Mouse (Mus musculus) CH12.LX (cell line): ENCODE measurements around the gene Glra1. TPM values are rescaled to one million over a fixed set of nuclear protein-coding genes. Genes with fewer than 3 reads are reported as not detected.

Experiments
- DNase-seq: peaks from one replicate; pipeline ENCODE4 v3.0.0-alpha.2; 2013; ENCODE audit errors: extremely low read depth
- H3K27ac ChIP-seq: 2 replicates; pipeline ENCODE4 v1.5.1; 2012; ENCODE audit warnings: low read depth, mild to moderate bottlenecking, control low read depth, moderate library complexity; ENCODE audit not compliant: insufficient read depth
- H3K27me3 ChIP-seq: replicated peaks from 2 replicates; pipeline ENCODE3; 2012; ENCODE audit warnings: inconsistent platforms
- H3K36me3 ChIP-seq, 2 experiments: replicated peaks in 1 of 2; 2 replicates each; pipeline versions ENCODE3 to v1.6.1; 2012; ENCODE audit warnings: inconsistent platforms in 1 of 2, low read length in 1 of 2, mild to moderate bottlenecking in 1 of 2, mixed read lengths in 1 of 2, moderate library complexity in 1 of 2; ENCODE audit not compliant: control insufficient read depth in 1 of 2, insufficient read depth in 1 of 2
- H3K4me1 ChIP-seq, 2 experiments: 2 replicates each; pipeline ENCODE4 v1.6.1; 2012; ENCODE audit warnings: inconsistent platforms in 1 of 2, moderate library complexity in 1 of 2; ENCODE audit not compliant: insufficient read depth in 2 of 2, control insufficient read depth in 1 of 2
- H3K4me2 ChIP-seq: 2 replicates; pipeline ENCODE4 v1.6.1; 2012; ENCODE audit warnings: low read depth, mild to moderate bottlenecking, control low read depth; ENCODE audit not compliant: poor library complexity, insufficient read depth, severe bottlenecking
- H3K4me3 ChIP-seq, 3 experiments: fragments of 150-350 bp in 1 of 3; sonication (generic) in 1 of 3; replicated peaks in 1 of 3; 2 replicates each; pipeline versions ENCODE3 to v1.5.1; 2011 to 2012; ENCODE audit warnings: low read depth in 2 of 3, low read length in 2 of 3, mild to moderate bottlenecking in 2 of 3, moderate library complexity in 2 of 3, control low read depth in 1 of 3, improper control_type of control experiment in 1 of 3, inconsistent platforms in 1 of 3, mixed read lengths in 1 of 3; ENCODE audit not compliant: poor library complexity in 1 of 3
- H3K79me2 ChIP-seq: replicated peaks from 2 replicates; pipeline ENCODE4 v1.6.1; 2012; ENCODE audit warnings: mild to moderate bottlenecking, moderate library complexity; ENCODE audit not compliant: control insufficient read depth, poor library complexity, insufficient read depth, severe bottlenecking; ENCODE audit errors: extremely low read depth
- H3K9ac ChIP-seq: 2 replicates; pipeline ENCODE4 v1.6.1; 2012; ENCODE audit warnings: low read depth, mild to moderate bottlenecking, control low read depth, moderate library complexity; ENCODE audit not compliant: insufficient read depth
- H3K9me3 ChIP-seq: replicated peaks from 2 replicates; pipeline ENCODE3; 2012; ENCODE audit warnings: low read length, inconsistent platforms, mixed read lengths
- CHD1 ChIP-seq: IDR thresholded peaks from 2 replicates; pipeline ENCODE4 v1.6.1; 2012; ENCODE audit warnings: low read depth, low read length, improper control_type of control experiment, inconsistent platforms
- CTCF ChIP-seq, 2 experiments: IDR thresholded peaks in 1 of 2; conservative IDR thresholded peaks in 1 of 2; 2 replicates each; pipeline ENCODE4 v1.5.1; 2011 to 2012; ENCODE audit warnings: low read depth in 2 of 2, low read length in 2 of 2, improper control_type of control experiment in 1 of 2, inconsistent platforms in 1 of 2, mild to moderate bottlenecking in 1 of 2, moderate library complexity in 1 of 2
- E2F4 ChIP-seq: IDR thresholded peaks from 2 replicates; pipeline ENCODE4 v1.6.1; 2011; ENCODE audit warnings: low read depth, low read length, improper control_type of control experiment; ENCODE audit not compliant: insufficient replicate concordance
- ELF1 ChIP-seq: IDR thresholded peaks from 2 replicates; pipeline ENCODE4 v1.6.1; 2014; ENCODE audit warnings: low read depth, mild to moderate bottlenecking, inconsistent platforms, low read length, improper control_type of control experiment
- HCFC1 ChIP-seq: IDR thresholded peaks from 2 replicates; pipeline ENCODE4 v1.6.1; 2012; ENCODE audit warnings: low read depth, mild to moderate bottlenecking, inconsistent platforms, low read length, improper control_type of control experiment
- JUN ChIP-seq: IDR thresholded peaks from 2 replicates; pipeline ENCODE4 v1.6.1; 2011; ENCODE audit warnings: low read depth, mild to moderate bottlenecking, low read length, improper control_type of control experiment, moderate library complexity; ENCODE audit not compliant: insufficient read depth
- KAT2A ChIP-seq: IDR thresholded peaks from 2 replicates; pipeline ENCODE4 v1.6.1; 2012; ENCODE audit warnings: low read length, improper control_type of control experiment, inconsistent platforms; ENCODE audit not compliant: insufficient replicate concordance
- MYC ChIP-seq: IDR thresholded peaks from 2 replicates; pipeline ENCODE4 v1.6.1; 2011; ENCODE audit warnings: low read depth, mild to moderate bottlenecking, improper control_type of control experiment, low read length
- NELFE ChIP-seq: IDR thresholded peaks from 2 replicates; pipeline ENCODE4 v1.6.1; 2011; ENCODE audit warnings: low read depth, low read length, improper control_type of control experiment
- POLR2A ChIP-seq: IDR thresholded peaks from 2 replicates; pipeline ENCODE4 v1.6.1; 2011; ENCODE audit warnings: low read depth, mild to moderate bottlenecking, improper control_type of control experiment, low read length
- POLR2AphosphoS2 ChIP-seq: IDR thresholded peaks from 2 replicates; pipeline ENCODE4 v1.6.1; 2011; ENCODE audit warnings: low read depth, low read length, improper control_type of control experiment
- RCOR1 ChIP-seq: conservative IDR thresholded peaks from 2 replicates; pipeline ENCODE4 v1.6.1; 2012; ENCODE audit warnings: low read depth, mild to moderate bottlenecking, inconsistent platforms, low read length, improper control_type of control experiment
- ZC3H11A ChIP-seq: IDR thresholded peaks from 2 replicates; pipeline ENCODE4 v1.6.1; 2012; ENCODE audit warnings: low read depth, mild to moderate bottlenecking, inconsistent platforms, low read length, improper control_type of control experiment
- dilution Hi-C: fragments of 300-500 bp; cut with MboI; formaldehyde crosslinking; loops from 2 replicates; pipeline ENCODE4 v1.14.3; 2020; ENCODE audit warnings: low sequenced_read_pairs; ENCODE audit not compliant: extremely low pct_unique_long_range_greater_than_20kb, extremely low pct_ligation_motif_present
- in situ Hi-C: fragments of 300-500 bp; cut with MboI; formaldehyde crosslinking; loops from 3 replicates; pipeline ENCODE4 v1.14.3; 2019; ENCODE audit warnings: low sequenced_read_pairs, low pct_ligation_motif_present, low pct_unique_long_range_greater_than_20kb, mixed read lengths
- polyA plus RNA-seq: library from polyadenylated mRNA; unstranded; fragments of >175 nt; gene quantifications from 2 replicates; pipeline ENCODE4 v1.2.1, GENCODE M21; 2012; ENCODE audit warnings: low read depth; ENCODE audit not compliant: insufficient read length
- total RNA-seq, 2 experiments: library from RNA; depleted of rRNA; stranded (reverse); fragments of 300-350 nt in 1 of 2; fragments of >200 nt in 1 of 2; gene quantifications; 2 replicates each; pipeline ENCODE4 v1.2.3; 2012 to 2014

The Glra1 gene
- total and polyA plus RNA-seq, 3 experiments: not detected

- Histone ChIP-seq H3K27me3 (no peaks in the 10 kb centered on the region), H3K79me2 (peaks cover 9% of the 10 kb centered on the region), H3K27ac (no peak overlapping the region), H3K4me1 (peaks cover 4 to 23% of the 10 kb centered on the region in 2 experiments; a peak in 3 of 4 replicates), H3K9me3 (no peaks in the 10 kb centered on the region), H3K36me3 (no peaks in the 10 kb centered on the region), H3K9ac (no peak overlapping the region), H3K4me2 (no peak overlapping the region), H3K4me3 (no peak overlapping the region)
- dilution Hi-C loops (no loop called here), in situ Hi-C loops (no loop called here)
- TF ChIP-seq NELFE (no peak), ELF1 (no peak), JUN (no peak), E2F4 (no peak), HCFC1 (no peak), POLR2AphosphoS2 (no peak), ZC3H11A (no peak), RCOR1 (no peak), MYC (no peak), CTCF (conservative IDR thresholded peaks at IDR 0.05 in 1 of 2, IDR thresholded peaks at IDR 0.05 in 1 of 2; ENCODE audit: low read depth in 2 of 2, low read length in 2 of 2) (no peak), KAT2A (no peak), POLR2A (no peak), CHD1 (no peak)
- DNase-seq: no peak
These were observed 143.3 kb downstream of the Glra1 start for GRCm38 (mm10) chr11:55464707-55465106.

Other genes starting within 250 kb of the Glra1 start
- 0.13 and 0.34 TPM in 2 replicates for gene Sparc, start 185.0 kb downstream of the Glra1 start, total RNA-seq (2012; rRNA removed)
- not detected in 2 replicates for gene Sparc, start 185.0 kb downstream of the Glra1 start, total RNA-seq (2014; rRNA removed)
- 0.40 and 0.57 TPM in 2 replicates for gene Sparc, start 185.0 kb downstream of the Glra1 start, polyA plus RNA-seq
- 445 and 523 TPM in 2 replicates for gene Atox1, start 147.0 kb downstream of the Glra1 start, total RNA-seq (2012; rRNA removed)
- gene Atox1, start 147.0 kb downstream of the Glra1 start, total RNA-seq (2014; rRNA removed): 382 and 398 TPM in 2 replicates
- 242 and 264 TPM in 2 replicates for gene Atox1, start 147.0 kb downstream of the Glra1 start, polyA plus RNA-seq
- gene G3bp1, start 138.5 kb downstream of the Glra1 start, total RNA-seq (2012; rRNA removed): 145 and 182 TPM in 2 replicates
- gene G3bp1, start 138.5 kb downstream of the Glra1 start, total RNA-seq (2014; rRNA removed): 183 and 188 TPM in 2 replicates
- 202 and 233 TPM in 2 replicates for gene G3bp1, start 138.5 kb downstream of the Glra1 start, polyA plus RNA-seq